ENCODE assay signal across 10 mouse cellular contexts in the genomic region with DNA sequence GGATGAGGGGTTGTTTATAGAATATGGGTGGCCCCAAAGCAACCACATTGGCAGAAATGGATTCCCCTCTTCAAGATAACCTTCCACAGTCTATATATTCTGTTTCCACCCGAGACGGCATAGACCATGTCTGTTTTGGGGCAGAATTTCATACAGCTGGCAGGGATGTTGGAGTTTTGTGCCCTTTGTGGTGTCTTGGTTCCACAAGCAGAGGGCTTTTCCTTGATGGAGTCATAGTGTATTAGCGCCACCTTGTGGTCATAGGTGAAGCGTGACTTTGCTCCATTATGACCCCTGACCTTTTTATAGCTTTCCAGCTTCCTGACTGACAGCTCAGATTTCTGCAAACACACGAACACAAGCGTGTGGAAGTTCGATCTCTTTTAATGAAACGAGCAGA. TPM values are rescaled to one million over a fixed set of nuclear protein-coding genes. Genes with fewer than 3 reads are reported as not detected.
DNase-seq lines count a peak whose midpoint lies in the region; ATAC-seq and TF ChIP-seq lines count a peak whose summit lies in the region.
"Had no signal": no experiment of that assay in that cellular context is flagged by ENCODE, and none has a peak within 500 bp of the region (broad histone marks: within the 10 kb centered on the region; RNA-seq: fewer than 3 reads in every experiment).

No protein-coding gene starts in this region.

- DNase-seq in layer of hippocampus, adult 11-12 months (ENCODE audit: low spot score): peak; percentile 25
- DNase-seq in layer of hippocampus, adult 9-11 months: no peak
- peak; percentile 84 for DNase-seq in CH12.LX (ENCODE audit: extremely low read depth)
- peak; percentile 15 for DNase-seq in adrenal gland, adult 8-10 months
- DNase-seq in embryonic facial prominence, embryonic 14.5 days (ENCODE audit: low spot score): peak; percentile 78
- DNase-seq in kidney, postnatal 14 days: peak; percentile 38
- peak; percentile 78 for DNase-seq in midbrain, postnatal 0 days (ENCODE audit: low spot score)
- no peak for DNase-seq in right cerebral cortex, postnatal 14 days

- no peak overlapping the region for H3K4me2 ChIP-seq in CH12.LX (ENCODE audit: insufficient read depth, low read depth, poor library complexity, severe bottlenecking)
- no peak overlapping the region for H3K4me2 ChIP-seq in embryonic facial prominence, embryonic 14.5 days (ENCODE audit: low read depth, low read length)
- H3K4me2 ChIP-seq in midbrain, postnatal 0 days (ENCODE audit: low read depth, low read length, poor library complexity, severe bottlenecking): no peak overlapping the region
- H3K4me2 ChIP-seq: neural tube, embryonic 13.5 days had no signal

- no peaks in the 10 kb centered on the region; the same call in 1 of the 2 replicates for H3K79me2 ChIP-seq in CH12.LX (replicated peaks; ENCODE audit: control insufficient read depth, extremely low read depth, insufficient read depth, poor library complexity, severe bottlenecking)

- WGBS in embryonic facial prominence, embryonic 14.5 days: 7% methylated on average over 8 of the region's 8 CpGs
- WGBS in midbrain, postnatal 0 days: 23% methylated on average over 8 of the region's 8 CpGs

- no peak for TF ChIP-seq POLR2A in CH12.LX (IDR thresholded peaks at IDR 0.05; ENCODE audit: low read depth, low read length)

- peak; percentile 68 for ATAC-seq in embryonic facial prominence, embryonic 14.5 days (ENCODE audit: low read depth)
- no peak for ATAC-seq in midbrain, postnatal 0 days (ENCODE audit: low FRiP score)

- no peak for TF ChIP-seq EP300 in CH12.LX (IDR thresholded peaks at IDR 0.05; ENCODE audit: low read length)

- H3K27ac ChIP-seq in CH12.LX (ENCODE audit: insufficient read depth, low read depth): no peak overlapping the region
- no peak overlapping the region for H3K27ac ChIP-seq in embryonic facial prominence, embryonic 14.5 days (replicated peaks; ENCODE audit: low read depth, low read length)
- H3K27ac ChIP-seq in midbrain, postnatal 0 days (ENCODE audit: low read depth, low read length): no peak overlapping the region
- H3K27ac ChIP-seq: neural tube, embryonic 13.5 days had no signal

- H3K9me3 ChIP-seq in CH12.LX (replicated peaks; ENCODE audit: low read length): no peaks in the 10 kb centered on the region
- no peaks in the 10 kb centered on the region for H3K9me3 ChIP-seq in embryonic facial prominence, embryonic 14.5 days (ENCODE audit: control insufficient read depth, low read length)
- no peaks in the 10 kb centered on the region for H3K9me3 ChIP-seq in midbrain, postnatal 0 days (ENCODE audit: low read length)
- H3K9me3 ChIP-seq: neural tube, embryonic 13.5 days had no signal

- no peak overlapping the region for H3K9ac ChIP-seq in CH12.LX (ENCODE audit: insufficient read depth, low read depth)
- H3K9ac ChIP-seq in embryonic facial prominence, embryonic 14.5 days (ENCODE audit: low read depth, low read length): no peak overlapping the region
- no peak overlapping the region for H3K9ac ChIP-seq in midbrain, postnatal 0 days (replicated peaks; ENCODE audit: low read length, poor library complexity, severe bottlenecking)
- H3K9ac ChIP-seq: neural tube, embryonic 13.5 days had no signal

- peak; percentile 94 for TF ChIP-seq RAD21 in CH12.LX (IDR thresholded peaks at IDR 0.05; ENCODE audit: low read depth, low read length)

- H3K27me3 ChIP-seq in CH12.LX (replicated peaks): no peaks in the 10 kb centered on the region
- H3K27me3 ChIP-seq in embryonic facial prominence, embryonic 14.5 days (replicated peaks; ENCODE audit: control insufficient read depth, insufficient read depth, low read length): no peaks in the 10 kb centered on the region
- no peaks in the 10 kb centered on the region for H3K27me3 ChIP-seq in midbrain, postnatal 0 days (ENCODE audit: insufficient read depth, low read length)
- H3K27me3 ChIP-seq: neural tube, embryonic 13.5 days had no signal

- TF ChIP-seq CTCF in CH12.LX (conservative IDR thresholded peaks at IDR 0.05 in 1 of 2, IDR thresholded peaks at IDR 0.05 in 1 of 2; ENCODE audit: low read depth in 2 of 2, low read length in 2 of 2): peak; percentile 91 to 94
- peak; percentile 77 for TF ChIP-seq CTCF in midbrain, postnatal 0 days (IDR thresholded peaks at IDR 0.05)

- H3K4me3 ChIP-seq in CH12.LX (replicated peaks in 1 of 3; ENCODE audit: low read depth in 2 of 3, low read length in 2 of 3, poor library complexity in 1 of 3): no peak overlapping the region
- H3K4me3 ChIP-seq in embryonic facial prominence, embryonic 14.5 days (ENCODE audit: low read depth, low read length): no peak overlapping the region
- H3K4me3 ChIP-seq in midbrain, postnatal 0 days (ENCODE audit: low read depth, low read length): no peak overlapping the region
- H3K4me3 ChIP-seq: neural tube, embryonic 13.5 days had no signal

- peaks cover 4 to 18% of the 10 kb centered on the region in 2 experiments; a peak in 3 of 4 replicates for H3K4me1 ChIP-seq in CH12.LX (ENCODE audit: control insufficient read depth in 1 of 2, insufficient read depth in 2 of 2)
- H3K4me1 ChIP-seq in embryonic facial prominence, embryonic 14.5 days (ENCODE audit: control insufficient read depth, insufficient read depth, low read length): no peaks in the 10 kb centered on the region
- H3K4me1 ChIP-seq in midbrain, postnatal 0 days (ENCODE audit: insufficient read depth, low read length): no peaks in the 10 kb centered on the region
- H3K4me1 ChIP-seq: neural tube, embryonic 13.5 days had no signal

- no peaks in the 10 kb centered on the region for H3K36me3 ChIP-seq in CH12.LX (replicated peaks in 1 of 2; ENCODE audit: control insufficient read depth in 1 of 2, insufficient read depth in 1 of 2, low read length in 1 of 2)
- no peaks in the 10 kb centered on the region for H3K36me3 ChIP-seq in embryonic facial prominence, embryonic 14.5 days (ENCODE audit: control insufficient read depth, insufficient read depth, low read length)
- H3K36me3 ChIP-seq in midbrain, postnatal 0 days (ENCODE audit: insufficient read depth, low read length): no peaks in the 10 kb centered on the region
- H3K36me3 ChIP-seq: neural tube, embryonic 13.5 days had no signal

- in situ Hi-C loops in CH12.LX (cut with MboI; ENCODE audit: low pct_ligation_motif_present, low pct_unique_long_range_greater_than_20kb, low sequenced_read_pairs): no loop called here

- dilution Hi-C loops in CH12.LX (cut with MboI; ENCODE audit: extremely low pct_ligation_motif_present, extremely low pct_unique_long_range_greater_than_20kb, low sequenced_read_pairs): no loop called here

TF ChIP-seq in CH12.LX, 34 proteins besides CTCF, POLR2A, EP300 and RAD21:
- 0 out of 2 replicates have a peak, but pooled peaks have one; percentile 25 for TF ChIP-seq MYC (IDR thresholded peaks at IDR 0.05; ENCODE audit: low read depth, low read length)
- TF ChIP-seq SMC3 (IDR thresholded peaks at IDR 0.05; ENCODE audit: low read depth, low read length): peak; percentile 67
- no peak for TF ChIP-seq CHD1 (IDR thresholded peaks at IDR 0.05; ENCODE audit: low read depth, low read length)

RNA-seq across cellular contexts. Expression of a gene that starts 19.8 kb away (rescaled TPM):
- total RNA-seq in CH12.LX (2012; rRNA removed) (0.42 TPM in 1 of 2 replicates, not detected in the other), CH12.LX (2014; rRNA removed) (0.22 TPM in 1 of 2 replicates, not detected in the other)
- 0.27 and 0.90 TPM in 2 replicates for polyA plus RNA-seq in CH12.LX (2012; ENCODE audit: insufficient read length, low read depth)
- total RNA-seq in adrenal gland, adult 8-10 months (2022): under 1 TPM in 2 of 4 experiments, not detected in 2; 0.25 to 0.46 TPM
- polyA plus RNA-seq in embryonic facial prominence, embryonic 14.5 days (2014; fragmentation: Nextera tagmentation; extraction: Ambion mirVana): 0.54 and 0.57 TPM in 2 replicates
- not detected in 2 replicates for total RNA-seq in midbrain, postnatal 0 days (2014; rRNA removed)
- 0.36 and 0.99 TPM in 2 replicates for polyA plus RNA-seq in midbrain, postnatal 0 days (2015; fragmentation: Nextera tagmentation; extraction: Ambion mirVana)
- total RNA-seq: gastrocnemius, adult 8-10 months had no signal

RNA-seq across cellular contexts. Expression of a gene that starts 23.4 kb away (rescaled TPM):
- total RNA-seq in CH12.LX (2012; rRNA removed) (8.1 and 9.4 TPM in 2 replicates), CH12.LX (2014; rRNA removed) (12.0 and 12.4 TPM in 2 replicates)
- 11.7 and 13.7 TPM in 2 replicates for polyA plus RNA-seq in CH12.LX (2012; ENCODE audit: insufficient read length, low read depth)
- total RNA-seq in adrenal gland, adult 8-10 months (2022): 10 to 100 TPM; 23.5 to 26.6 (median 24.4) TPM
- polyA plus RNA-seq in embryonic facial prominence, embryonic 14.5 days (2014; fragmentation: Nextera tagmentation; extraction: Ambion mirVana): 16.4 TPM in 2 replicates
- 55.5 and 75.0 TPM in 2 replicates for total RNA-seq in midbrain, postnatal 0 days (2014; rRNA removed)
- polyA plus RNA-seq in midbrain, postnatal 0 days (2015; fragmentation: Nextera tagmentation; extraction: Ambion mirVana): 65.4 and 74.9 TPM in 2 replicates

RNA-seq across cellular contexts. Expression of a gene that starts 23.5 kb away (rescaled TPM):
- total RNA-seq in CH12.LX (2012; rRNA removed) (304 and 324 TPM in 2 replicates), CH12.LX (2014; rRNA removed) (257 TPM in 2 replicates)
- polyA plus RNA-seq in CH12.LX (2012; ENCODE audit: insufficient read length, low read depth): 373 and 400 TPM in 2 replicates
- 100 to 1,000 TPM; 101 to 113 (median 106) TPM for total RNA-seq in adrenal gland, adult 8-10 months (2022)
- polyA plus RNA-seq in embryonic facial prominence, embryonic 14.5 days (2014; fragmentation: Nextera tagmentation; extraction: Ambion mirVana): 192 and 207 TPM in 2 replicates
- total RNA-seq in midbrain, postnatal 0 days (2014; rRNA removed): 88.6 and 106 TPM in 2 replicates
- polyA plus RNA-seq in midbrain, postnatal 0 days (2015; fragmentation: Nextera tagmentation; extraction: Ambion mirVana): 160 and 163 TPM in 2 replicates

RNA-seq across cellular contexts. Expression of a gene that starts 42.5 kb away (rescaled TPM):
- total RNA-seq in CH12.LX (2012; rRNA removed) (7.6 and 8.1 TPM in 2 replicates), CH12.LX (2014; rRNA removed) (5.0 and 5.4 TPM in 2 replicates)
- 8.2 and 8.7 TPM in 2 replicates for polyA plus RNA-seq in CH12.LX (2012; ENCODE audit: insufficient read length, low read depth)
- 1 to 10 TPM; 4.4 to 6.1 (median 5.6) TPM for total RNA-seq in adrenal gland, adult 8-10 months (2022)
- polyA plus RNA-seq in embryonic facial prominence, embryonic 14.5 days (2014; fragmentation: Nextera tagmentation; extraction: Ambion mirVana): 4.9 and 6.4 TPM in 2 replicates
- total RNA-seq in midbrain, postnatal 0 days (2014; rRNA removed): 3.4 and 5.2 TPM in 2 replicates
- polyA plus RNA-seq in midbrain, postnatal 0 days (2015; fragmentation: Nextera tagmentation; extraction: Ambion mirVana): 3.8 and 4.7 TPM in 2 replicates

Comparison
In these comparisons a context has a peak if more than half of its experiments do, and no peak if none do; other contexts are left out.
1. DNase-seq: peak in layer of hippocampus, adult 11-12 months (single experiment), CH12.LX (single experiment), adrenal gland, adult 8-10 months (single experiment), embryonic facial prominence, embryonic 14.5 days (single experiment), kidney, postnatal 14 days (single experiment) and midbrain, postnatal 0 days (single experiment); none in layer of hippocampus, adult 9-11 months (single experiment) and right cerebral cortex, postnatal 14 days (single experiment).